Mouse (Mus musculus): ENCODE measurements around the gene Gpr89.

- no peak for TF ChIP-seq CTCF (IDR thresholded peaks at IDR 0.05; ENCODE audit: low read depth, low read length)
- no peak for TF ChIP-seq POLR2A (IDR thresholded peaks at IDR 0.05; ENCODE audit: borderline replicate concordance, low read depth, low read length)
Measured at GRCm38 (mm10) chr3:96846985-96847384, 58.2 kb downstream of the Gpr89 start.

All from bone marrow macrophage, adult 2 months (primary cell).